Mouse (Mus musculus) heart, postnatal 14 days (tissue): Measurements from ENCODE around the gene Tmcc1. TPM values are rescaled to one million over a fixed set of nuclear protein-coding genes. Genes with fewer than 3 reads are reported as not detected.
"Not testable (repeated sequence)": the region's sequence is repeated elsewhere in the genome, so short reads cannot be mapped to it uniquely, and the experiment has no call there.

ENCODE experiments used
- DNase-seq, 2 experiments: peaks; one replicate each; pipeline ENCODE4 v3.0.0; 2021 to 2022
- intact Hi-C: fragments of 180-260 bp; cut with DNase I; formaldehyde crosslinking; loops from one replicate; pipeline ENCODE4 v1.15.1; 2025
- long read RNA-seq, 2 experiments: library from polyadenylated mRNA; stranded (forward); transcript quantifications; one replicate each; pipeline ENCODE4 v2.0.0; 2021
- total RNA-seq, 2 experiments: library from RNA; stranded (reverse); gene quantifications; 2 replicates each; pipeline ENCODE4 v1.2.3; 2021

Tmcc1 gene
- 10 to 100 TPM; 28.7 to 31.2 TPM for total RNA-seq
- long read RNA-seq, experiment 1, partial matches to known transcripts, result 0 of 5 reads
- long read RNA-seq, experiment 1, other reads (novel, unspliced or antisense), result 3 of 5 reads
- long read RNA-seq, experiment 2, full-length matches to known transcripts, result 5 of 8 reads
- long read RNA-seq, experiment 2, partial matches to known transcripts, result 0 of 8 reads
- long read RNA-seq, experiment 2, other reads (novel, unspliced or antisense), result 3 of 8 reads

DNA sequence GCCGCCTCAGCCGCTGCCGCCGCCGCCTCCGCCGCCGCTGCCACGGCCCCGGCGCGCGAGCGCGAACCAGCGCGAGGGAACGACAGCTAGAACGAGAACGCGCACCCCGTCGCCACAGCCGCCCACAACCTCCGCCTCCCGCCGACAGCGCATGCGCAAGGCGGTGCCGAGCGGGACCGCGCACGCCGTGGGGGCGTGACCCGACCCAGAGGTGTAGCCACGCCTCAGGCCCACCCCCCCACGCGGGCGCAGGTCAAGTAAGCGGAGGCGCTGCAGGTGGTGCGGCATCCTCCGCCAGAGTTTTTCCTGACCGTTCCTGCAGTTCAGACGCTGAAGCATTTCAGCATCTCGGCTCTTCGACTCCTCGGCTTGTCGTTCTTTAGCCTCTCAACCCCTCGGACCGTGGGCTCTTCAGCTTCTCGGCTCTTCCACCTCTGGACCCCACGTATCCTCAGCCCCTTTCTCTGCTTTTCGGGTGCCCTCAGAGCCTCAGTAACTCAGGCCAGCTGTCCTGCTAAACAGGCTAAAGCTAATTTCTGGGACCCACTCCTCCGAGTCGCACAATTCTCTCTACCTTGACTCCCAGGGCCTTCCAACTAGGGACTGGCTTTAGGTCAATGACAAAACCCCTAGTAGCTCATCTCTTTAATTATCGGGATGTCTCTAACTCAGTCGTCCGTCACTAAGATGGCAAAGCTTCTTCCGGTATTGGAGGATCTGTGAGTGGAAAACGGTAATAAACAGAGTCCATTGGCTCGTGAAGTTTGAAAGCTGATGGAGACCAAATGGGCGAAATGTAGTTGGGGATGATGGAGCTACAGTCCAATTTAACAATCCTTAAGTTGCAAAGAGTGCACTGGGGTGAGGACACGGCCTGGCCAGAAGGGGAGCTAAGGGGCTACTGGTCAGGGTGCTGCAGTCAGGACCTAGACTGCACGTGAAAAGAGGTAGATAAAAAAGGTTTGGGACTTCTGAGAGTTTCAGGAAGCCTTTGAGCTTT is at the start of gene Tmcc1:
Gene Tmcc1 (minus strand): TSS at position 93 of the 1,000 bp plus-strand sequence.
- DNase-seq, result peak; percentile 100
- intact Hi-C loops, result no loop called here

DNA sequence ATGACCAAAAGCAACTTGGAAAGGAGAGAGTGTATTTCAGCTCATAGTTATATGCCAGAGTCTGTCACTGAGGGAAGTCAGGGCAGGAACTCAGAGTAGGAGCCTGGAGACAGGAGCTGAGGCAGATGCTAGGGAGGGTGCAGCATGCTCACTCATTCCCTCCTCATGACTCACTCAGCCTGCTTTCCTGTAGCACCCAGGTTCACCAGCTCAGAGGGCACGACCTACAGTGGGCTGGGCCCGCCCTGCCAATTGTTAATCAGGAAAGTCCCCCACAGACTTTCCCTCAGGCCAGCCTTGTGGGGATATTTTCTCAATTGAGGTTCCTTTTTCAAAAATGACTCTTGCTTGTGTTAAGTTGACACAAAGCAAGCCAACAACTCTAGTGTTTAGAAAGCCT is 47.1 kb upstream of the Tmcc1 start:
- intact Hi-C loops, result no loop called here
- DNase-seq, result no peak

DNA sequence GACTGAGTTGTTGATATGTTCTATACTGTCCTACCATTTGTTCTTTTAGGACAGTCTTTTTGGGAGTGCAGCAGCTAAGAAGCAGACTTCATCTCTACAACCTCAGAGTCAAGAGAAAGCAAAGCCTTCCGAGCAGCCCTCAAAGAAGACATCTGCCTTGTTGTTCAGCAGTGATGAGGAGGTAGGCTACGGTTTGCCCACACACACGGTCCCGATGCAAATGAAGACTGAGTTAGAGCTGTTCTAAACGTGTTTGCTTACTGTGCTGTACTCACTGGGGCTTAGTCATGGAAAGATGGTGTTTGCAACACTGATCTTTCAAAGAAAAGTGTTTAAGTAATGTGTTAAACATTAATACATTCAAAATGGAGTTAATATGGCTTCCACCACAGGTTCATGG is 44.8 kb upstream of the Tmcc1 start:
- intact Hi-C loops, result no loop called here
- DNase-seq, result no peak

DNA sequence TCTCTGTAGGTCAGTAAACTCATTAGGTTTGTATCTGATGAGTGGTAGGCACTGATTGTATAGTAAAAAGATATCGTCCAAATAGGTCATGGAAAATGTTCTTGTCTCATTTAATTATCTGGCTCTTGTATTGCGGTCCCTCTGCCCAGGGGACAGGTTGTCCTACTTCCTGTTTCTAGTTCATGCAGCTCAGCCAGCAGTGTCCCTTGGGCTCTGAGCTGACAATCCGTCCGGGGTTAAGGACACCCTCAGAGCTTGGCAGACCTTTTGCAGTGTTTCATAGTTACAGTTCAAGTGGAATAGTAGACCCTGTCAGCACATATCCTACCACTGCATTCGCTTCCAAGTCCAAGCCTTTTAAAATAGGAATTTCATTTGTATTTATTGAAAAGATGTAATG is 42.0 kb upstream of the Tmcc1 start:
- intact Hi-C loops, result no loop called here

DNA sequence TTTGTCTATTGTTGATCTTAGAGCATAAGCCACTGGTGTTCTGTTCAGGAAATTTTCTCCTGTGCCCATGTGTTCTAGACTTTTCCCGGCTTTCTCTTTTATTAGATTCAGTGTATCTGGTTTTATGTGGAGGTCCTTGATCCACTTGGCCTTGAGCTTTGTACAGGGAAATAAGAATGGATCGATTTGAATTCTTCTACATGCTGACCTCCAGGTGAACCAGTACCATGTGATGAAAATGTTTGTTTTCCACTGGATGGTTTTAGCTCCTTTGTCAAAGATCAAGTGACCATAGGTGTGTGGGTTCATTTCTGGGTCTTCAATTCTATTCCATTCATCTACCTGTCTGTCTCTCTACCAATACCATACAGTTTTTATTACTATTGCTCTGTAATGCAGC is 41.5 kb upstream of the Tmcc1 start:
- intact Hi-C loops, DNase-seq: not testable (repeated sequence)

More for the DNA sequence above, 42.0 kb upstream of the Tmcc1 start:
- DNase-seq, result no peak

DNA sequence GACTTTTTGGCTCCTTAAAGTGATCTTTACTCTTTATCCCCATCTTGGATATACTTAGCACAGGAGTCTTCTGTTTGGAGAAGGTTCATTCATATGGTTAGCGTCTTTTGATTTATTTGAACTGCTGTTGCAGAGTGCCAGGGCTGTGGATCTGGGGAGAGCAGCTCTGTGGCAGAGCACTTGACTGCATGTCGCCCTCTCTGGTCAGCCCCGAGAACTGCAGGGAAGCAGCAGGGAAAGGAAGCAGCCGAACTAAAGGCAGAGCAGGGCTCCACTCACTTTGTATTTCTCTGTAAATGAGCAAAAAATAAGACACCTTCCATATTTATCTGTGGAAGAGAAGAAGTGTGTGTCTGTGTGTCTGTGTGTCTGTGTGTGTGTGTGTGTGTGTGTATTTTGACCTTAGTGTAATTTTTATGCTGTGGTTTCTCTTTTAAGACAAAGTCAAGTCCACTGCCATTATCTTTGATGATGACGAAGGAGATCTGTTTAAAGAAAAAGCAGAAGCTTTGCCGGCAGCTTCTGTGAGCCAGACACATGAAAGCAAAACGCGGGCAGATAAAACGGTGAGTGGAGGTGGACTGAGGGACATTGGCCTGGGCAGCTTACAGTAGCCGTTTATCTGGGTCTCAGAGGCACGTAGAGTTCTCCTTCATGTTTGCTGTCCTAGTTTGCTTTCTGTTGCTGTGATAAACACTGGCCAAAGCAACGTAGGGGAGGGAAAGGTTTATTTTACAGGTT is 35.7 kb upstream of the Tmcc1 start:
- intact Hi-C loops, result loop anchor here (5.0 kb wide), 1 partner anchor 217 kb away; no protein-coding TSS in a partner anchor
- peak; percentile 76 to 83 for DNase-seq

DNA sequence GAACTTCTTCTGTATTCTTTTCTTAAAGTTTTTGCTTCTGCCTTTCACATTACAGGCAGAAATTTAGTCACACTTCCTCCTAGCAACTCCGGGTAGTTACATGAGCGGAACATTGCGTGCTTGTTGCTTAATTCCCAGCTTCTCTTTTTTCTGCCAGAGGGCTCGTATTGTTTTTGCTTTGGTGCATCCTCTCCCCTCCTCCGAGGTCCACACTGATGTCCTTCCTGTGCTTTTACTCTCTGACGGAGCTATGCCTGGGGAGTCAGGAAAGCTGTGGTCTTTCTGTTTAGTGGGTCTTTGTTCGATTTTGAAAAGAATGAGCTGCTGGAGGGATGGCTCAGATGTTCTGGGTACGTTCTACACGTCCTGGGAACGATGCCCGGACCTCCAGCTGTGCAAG is 34.5 kb upstream of the Tmcc1 start:
- peak; percentile 22 to 37 for DNase-seq
- intact Hi-C loops, result loop anchor here (5.0 kb wide), 1 partner anchor 215 kb away; no protein-coding TSS in a partner anchor

DNA sequence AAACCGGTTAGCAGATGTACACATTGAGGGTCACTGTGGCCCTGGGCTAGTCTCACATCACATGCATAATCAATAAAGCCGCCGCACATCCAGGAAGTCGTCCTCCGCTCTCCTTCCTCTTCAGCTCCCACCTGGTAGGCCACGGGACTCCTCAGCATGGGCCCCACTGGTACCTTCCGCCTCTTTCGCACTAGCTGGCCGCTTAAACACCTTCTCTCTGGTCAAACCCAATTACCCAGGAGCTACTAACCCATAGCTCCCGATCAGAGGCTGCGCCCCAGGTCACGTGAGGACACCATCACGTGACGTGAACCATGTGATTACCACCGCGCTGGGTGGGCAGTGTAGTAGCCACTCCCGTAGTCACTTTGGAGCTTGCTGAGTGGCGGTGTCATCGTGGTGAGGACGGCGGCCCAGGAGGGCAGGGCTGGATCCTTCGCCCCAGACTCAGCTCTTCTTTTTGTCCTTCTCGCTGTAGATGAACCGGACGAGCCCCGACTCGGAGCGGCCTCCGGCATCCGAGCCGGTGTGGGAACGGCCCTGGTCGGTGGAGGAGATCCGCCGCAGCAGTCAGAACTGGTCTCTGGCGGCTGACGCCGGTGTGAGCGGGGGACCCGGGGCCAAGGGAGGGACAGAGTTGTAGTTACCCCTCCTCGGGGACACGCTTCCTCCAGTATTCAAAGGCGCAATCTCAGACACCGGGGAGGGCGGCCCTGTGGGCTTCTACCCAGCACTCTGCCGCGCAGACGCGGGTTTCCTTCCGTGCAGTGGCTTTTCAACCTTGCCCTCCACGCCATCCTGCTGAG is 14.6 kb upstream of the Tmcc1 start, which contains the start of gene Washc2:
Gene Washc2 (plus strand): TSS at position 310 of the 806 bp plus-strand sequence.
- intact Hi-C loops, result loop anchor here (10.0 kb wide), 1 partner anchor 193 kb away; no protein-coding TSS in a partner anchor
- DNase-seq, result peak; percentile 91 to 96

DNA sequence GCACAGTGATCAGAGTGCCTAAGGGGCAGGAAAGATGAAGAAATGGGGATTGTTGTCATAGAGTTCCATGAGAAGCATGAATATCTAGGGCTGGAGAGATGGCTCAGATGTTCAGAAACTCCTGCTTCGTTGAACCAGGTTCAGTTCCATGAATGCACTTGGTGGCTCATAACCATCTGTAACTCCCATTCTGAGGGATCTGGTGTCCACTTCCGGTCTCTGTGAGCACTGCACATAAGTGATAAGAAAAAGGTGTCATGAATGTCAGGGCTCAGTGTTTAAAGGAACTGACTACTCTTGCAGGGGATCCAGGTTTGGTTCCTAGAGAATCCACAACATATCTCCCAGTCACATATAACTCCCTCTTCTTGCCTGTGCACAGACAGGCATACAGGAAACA is 6.4 kb upstream of the Tmcc1 start:
- intact Hi-C loops, result loop anchor here (10.0 kb wide), 1 partner anchor 185 kb away; no protein-coding TSS in a partner anchor
- DNase-seq, result no peak

DNA sequence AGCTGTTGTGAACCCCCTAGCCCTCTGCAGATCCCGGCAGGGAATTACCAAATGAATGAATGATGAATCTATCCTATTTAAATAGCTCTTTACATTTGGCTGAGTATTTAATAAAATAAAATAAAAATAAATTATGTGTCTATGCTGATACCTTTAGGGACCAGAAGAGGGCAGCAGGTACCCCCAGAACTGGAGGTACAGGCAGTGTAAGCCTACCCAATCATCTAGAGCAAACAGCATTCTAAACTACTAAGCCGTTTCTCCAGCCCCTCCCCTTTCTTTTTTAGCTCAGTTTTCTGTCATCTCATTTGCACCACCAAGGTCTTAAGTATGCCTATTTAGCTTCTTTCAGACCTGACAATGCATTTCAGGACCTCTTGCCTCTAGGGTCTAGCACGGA is 4.9 kb upstream of the Tmcc1 start:
- intact Hi-C loops, result no loop called here
- DNase-seq, result no peak

DNA sequence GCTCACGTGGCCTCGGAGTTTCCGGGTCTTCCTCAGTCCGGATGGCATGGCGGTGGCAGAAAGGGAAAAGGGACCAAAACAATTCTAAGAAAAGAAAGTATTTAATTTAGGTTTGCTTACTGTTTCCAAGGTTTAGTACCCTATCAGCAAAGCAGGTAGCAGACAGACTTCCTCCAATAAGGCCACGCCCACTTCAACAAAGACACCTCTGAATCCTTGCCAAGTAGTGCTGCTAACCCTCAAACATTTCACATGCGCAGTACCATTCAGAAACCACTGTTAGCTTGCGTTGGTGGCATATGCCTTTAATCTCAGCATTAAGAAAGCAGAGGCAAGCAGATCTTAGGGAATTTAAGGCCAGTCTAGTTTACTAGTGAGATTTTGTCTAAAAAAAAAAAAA is 2.5 kb upstream of the Tmcc1 start:
- intact Hi-C loops, result no loop called here
- DNase-seq, result no peak

DNA sequence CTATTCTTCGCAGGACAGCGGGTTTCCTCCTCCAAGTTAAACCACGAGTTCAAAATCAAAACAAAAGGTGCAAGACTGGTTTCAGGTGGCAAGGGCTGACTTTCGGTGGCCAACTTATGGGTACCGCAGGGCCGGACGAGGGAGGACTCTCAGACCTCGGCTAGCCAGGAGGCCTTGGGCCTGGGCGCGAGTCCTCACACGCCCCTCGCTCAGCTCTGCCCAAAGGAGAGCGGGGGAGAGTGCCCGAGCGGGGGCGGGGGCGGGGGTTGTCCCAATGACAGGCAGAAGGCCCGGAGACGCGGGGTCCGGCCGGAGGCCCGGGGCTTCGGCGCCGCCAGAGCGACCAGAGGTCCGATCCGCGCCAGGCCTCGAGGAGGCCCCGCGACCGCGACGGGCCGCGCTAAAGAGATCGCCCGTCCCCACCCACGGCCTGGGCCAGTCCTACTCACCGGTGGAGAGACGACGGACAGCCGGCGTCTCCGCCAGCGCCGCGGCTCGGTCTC is 426 bp downstream of the Tmcc1 start:
- DNase-seq, result no peak
- intact Hi-C loops, result no loop called here

DNA sequence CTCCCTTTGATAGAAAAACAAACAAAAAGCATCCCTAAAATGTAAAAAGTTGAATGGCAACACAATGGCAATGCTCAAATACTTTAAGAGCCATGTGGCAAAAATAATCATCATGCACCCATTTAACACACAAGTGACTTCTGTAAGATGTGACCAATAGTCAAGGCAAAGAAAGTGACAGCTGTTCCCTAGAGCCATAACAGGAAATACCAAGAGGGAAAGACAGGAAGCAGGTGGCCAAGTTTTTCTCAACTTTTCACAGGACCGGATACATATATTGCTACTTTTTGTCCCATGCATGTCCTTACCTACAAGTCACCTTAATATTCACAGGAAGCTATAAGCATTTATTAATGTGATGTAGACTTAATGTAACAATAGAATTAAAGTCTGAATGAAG is 3.9 kb downstream of the Tmcc1 start:
- intact Hi-C loops, result no loop called here
- DNase-seq, result no peak

DNA sequence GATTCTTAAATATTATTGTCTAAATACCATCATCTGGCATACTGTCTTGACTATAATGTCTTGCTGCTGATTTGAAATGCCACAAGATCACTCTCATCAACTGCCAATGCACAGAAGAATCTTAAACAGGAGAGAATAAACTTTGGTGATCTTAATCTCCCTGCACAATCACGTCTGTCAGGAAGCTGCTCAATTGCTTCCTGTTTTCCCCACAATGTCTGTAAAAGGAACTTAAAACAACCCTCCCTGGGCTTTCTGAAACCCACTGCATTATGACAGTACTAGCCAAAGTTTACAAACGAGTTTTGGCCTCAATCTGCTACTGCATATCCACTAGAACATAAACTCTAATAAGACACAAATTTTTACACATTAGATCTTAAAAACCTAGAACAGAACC is 6.8 kb downstream of the Tmcc1 start:
- DNase-seq, result no peak
- intact Hi-C loops, result no loop called here

DNA sequence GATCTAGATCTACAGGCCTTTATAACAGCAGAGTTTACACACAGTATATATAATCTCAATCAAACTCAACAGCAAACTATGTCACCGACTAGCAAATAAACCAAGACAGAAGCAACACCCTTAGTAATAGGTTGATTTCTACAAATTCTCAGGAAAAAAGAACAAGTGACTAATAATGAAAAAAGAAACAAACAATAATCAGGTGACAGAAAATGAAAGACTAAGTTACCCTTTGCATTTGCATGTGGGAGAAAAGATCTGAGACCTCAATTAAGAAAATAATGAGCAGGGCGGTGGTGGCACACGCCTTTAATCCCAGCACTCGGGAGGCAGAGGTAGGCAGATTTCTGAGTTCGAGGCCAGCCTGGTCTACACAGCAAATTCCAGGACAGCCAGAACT is 9.8 kb downstream of the Tmcc1 start:
- no peak for DNase-seq
- intact Hi-C loops, result no loop called here

DNA sequence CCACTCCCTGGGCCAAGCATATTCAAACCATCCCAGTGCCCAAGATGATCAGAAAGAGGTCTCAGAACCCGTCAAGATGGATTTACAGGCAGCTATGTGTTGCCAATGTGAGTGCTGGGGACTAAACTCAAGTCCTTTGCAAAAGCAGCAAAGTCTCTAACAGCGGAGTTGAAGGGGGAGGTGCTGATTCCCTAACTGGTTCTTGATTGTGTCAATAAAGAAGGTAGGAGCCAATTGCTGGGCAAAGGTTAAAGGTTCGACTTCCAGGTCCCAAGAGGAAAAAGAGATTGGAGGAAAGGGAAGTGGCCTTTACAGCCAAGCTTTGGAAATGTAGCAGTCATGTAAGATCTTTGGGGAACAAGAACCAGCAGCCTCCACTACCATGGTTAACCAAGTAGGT is 12.6 kb downstream of the Tmcc1 start:
- intact Hi-C loops, result no loop called here
- no peak for DNase-seq

DNA sequence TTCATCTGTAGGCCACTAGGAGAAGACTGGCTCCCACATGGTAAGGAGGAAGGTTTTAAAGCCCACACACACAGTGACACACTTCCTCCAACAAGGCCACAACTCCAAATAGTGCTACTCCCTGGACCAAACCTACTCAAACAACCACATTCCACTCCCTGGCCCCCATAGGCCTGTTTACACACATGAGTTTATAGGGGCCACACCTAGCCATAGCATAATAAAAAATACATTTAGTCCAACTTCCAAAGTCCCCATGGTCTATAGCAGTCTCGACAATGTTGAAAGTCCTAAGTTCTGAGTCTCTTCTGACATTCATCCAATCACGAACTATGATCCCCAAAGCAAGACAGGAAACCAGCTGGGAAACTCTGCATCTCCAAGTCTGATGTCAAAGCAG is 14.9 kb downstream of the Tmcc1 start:
- intact Hi-C loops, result no loop called here
- DNase-seq, result no peak

DNA sequence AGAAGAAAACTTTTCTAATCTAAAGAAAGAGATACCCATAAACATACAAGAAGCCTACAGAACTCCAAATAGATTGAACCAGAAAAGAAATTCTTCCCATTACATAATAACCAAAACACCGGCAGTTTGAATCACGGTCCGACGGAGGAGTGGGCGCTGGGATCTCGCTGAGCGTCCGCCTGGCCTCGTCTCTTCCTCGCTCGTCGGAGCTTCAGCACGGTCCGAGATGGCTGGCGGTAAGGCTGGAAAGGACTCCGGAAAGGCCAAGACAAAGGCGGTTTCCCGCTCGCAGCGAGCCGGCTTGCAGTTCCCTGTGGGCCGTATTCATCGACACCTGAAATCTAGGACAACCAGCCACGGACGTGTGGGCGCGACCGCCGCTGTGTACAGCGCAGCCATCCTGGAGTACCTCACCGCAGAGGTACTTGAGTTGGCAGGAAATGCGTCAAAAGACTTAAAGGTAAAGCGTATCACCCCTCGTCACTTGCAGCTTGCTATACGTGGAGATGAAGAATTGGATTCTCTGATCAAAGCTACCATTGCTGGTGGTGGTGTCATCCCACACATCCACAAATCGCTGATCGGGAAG is 19.7 kb downstream of the Tmcc1 start:
- intact Hi-C loops, DNase-seq: not testable (repeated sequence)

DNA sequence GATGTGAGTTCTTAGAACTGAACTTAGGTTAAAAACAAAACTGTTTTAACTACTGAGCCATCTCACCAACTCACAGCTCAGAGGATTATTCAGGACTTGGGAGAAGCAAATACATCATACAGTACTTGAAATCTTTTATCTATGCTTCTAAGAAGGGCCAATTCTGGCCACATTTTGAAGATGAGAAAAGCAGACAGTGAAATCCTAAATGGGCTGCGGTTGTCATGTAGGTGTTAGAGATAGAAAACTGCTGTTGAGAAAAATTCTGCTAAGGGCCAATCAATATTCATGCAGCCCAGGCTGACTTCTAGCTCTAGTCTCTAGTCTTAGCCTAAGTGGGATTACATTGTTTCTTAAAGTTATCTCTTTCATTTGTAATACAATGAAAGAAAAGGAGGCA is 26.9 kb downstream of the Tmcc1 start:
- no peak for DNase-seq
- intact Hi-C loops, result no loop called here
